Mouse (Mus musculus): ENCODE data around the gene Pde3b. TPM values are rescaled to one million over a fixed set of nuclear protein-coding genes. Genes with fewer than 3 reads are reported as not detected.
"Not testable (repeated sequence)": the region's sequence is repeated elsewhere in the genome, so short reads cannot be mapped to it uniquely, and the experiment has no call there.

Pde3b gene
- 8.0 and 8.5 TPM in 2 replicates for polyA plus RNA-seq (2016; fragmentation: Nextera tagmentation; extraction: Ambion mirVana)

DNA sequence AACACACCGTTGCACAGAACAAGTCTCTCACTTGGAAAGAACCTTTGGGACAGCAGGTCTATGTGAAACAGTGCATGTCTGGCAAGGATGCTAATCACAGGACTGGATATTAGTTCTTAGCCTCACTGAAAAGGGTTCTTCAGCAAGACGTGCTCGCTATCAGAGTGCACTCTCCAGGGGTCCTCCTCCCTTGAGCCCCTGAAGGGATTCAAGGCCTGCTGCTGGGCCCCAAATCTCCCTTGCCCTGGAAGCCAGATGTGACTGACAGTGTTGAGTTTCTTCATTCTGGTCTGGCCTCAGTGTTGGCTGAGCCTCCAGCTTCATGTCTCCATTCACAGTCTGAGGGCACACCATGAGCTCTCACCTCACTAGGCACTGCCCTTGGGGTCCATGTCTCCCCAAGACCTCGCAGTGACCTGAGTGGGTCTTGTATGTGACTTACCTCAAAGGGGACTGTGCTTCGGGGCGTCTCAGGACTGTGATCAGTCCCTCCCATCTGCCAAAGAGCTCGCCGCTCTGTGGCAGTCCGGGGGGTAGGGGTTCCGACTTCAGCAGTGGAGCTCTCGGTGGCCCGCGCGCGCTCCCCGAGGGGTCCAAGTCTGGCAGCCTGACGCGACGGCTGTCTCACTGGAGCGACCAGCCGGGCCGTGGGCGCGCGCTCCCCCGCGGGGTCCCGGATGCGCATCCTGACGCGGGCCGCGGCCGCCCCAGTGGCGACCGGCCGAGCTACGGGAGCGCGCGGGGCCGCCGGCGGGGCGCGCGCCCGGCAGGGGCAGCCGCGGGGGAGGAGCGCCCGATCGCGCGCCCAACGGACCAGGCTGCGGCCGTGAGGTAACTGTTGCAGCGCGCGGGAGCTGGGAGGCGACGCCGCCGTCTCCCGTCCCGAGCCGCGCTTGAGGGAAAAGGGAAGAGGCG is at the start of gene Pde3b:
Gene Pde3b (plus strand): TSS at position 861 of the 915 bp plus-strand sequence.
- H3K4me1 ChIP-seq: peaks cover 39% of the 10 kb centered on the region
- H3K4me3 ChIP-seq: peak within 1 kb of the TSS; percentile 92
- WGBS: under 1% methylated on average over 70 of the region's 70 CpGs
- no peaks in the 10 kb centered on the region for H3K9me3 ChIP-seq (replicated peaks)
- H3K36me3 ChIP-seq: 0 out of 2 replicates have a peak, but pooled peaks cover 5% of the 10 kb centered on the region
- H3K27me3 ChIP-seq (ENCODE audit: low read depth, poor library complexity, severe bottlenecking): peaks cover 6% of the 10 kb centered on the region; the same call in 1 of the 2 replicates
- DNase-seq (ENCODE audit: low spot score): no peak
- peak within 1 kb of the TSS; percentile 97 for H3K27ac ChIP-seq (replicated peaks)

- H3K27me3 ChIP-seq (ENCODE audit: low read depth, poor library complexity, severe bottlenecking): no peaks in the 10 kb centered on the region
- 92% methylated on average over 3 of the region's 3 CpGs for WGBS
- DNase-seq (ENCODE audit: low spot score): no peak
These were observed 13.0 kb upstream of the Pde3b start for GRCm38 (mm10) chr7:114402130-114402529.

GRCm38 (mm10) chr7:114415336-114416020 is 397 bp downstream of the Pde3b start:
- Histone ChIP-seq H3K27me3 (ENCODE audit: low read depth, poor library complexity, severe bottlenecking) (peaks cover 6% of the 10 kb centered on the region; the same call in 1 of the 2 replicates), H3K36me3 (0 out of 2 replicates have a peak, but pooled peaks cover 5% of the 10 kb centered on the region), H3K4me1 (peaks cover 39% of the 10 kb centered on the region), H3K27ac (replicated peaks) (peak overlapping the region; percentile 97), H3K9me3 (replicated peaks) (no peaks in the 10 kb centered on the region), H3K4me3 (peak overlapping the region; percentile 92)
- under 1% methylated on average over 97 of the region's 103 CpGs for WGBS
- peak; percentile 77 for DNase-seq (ENCODE audit: low spot score)

More at GRCm38 (mm10) chr7:114402130-114402529, 13.0 kb upstream of the Pde3b start:
- H3K36me3 ChIP-seq: peaks cover 2% of the 10 kb centered on the region
- 0 out of 2 replicates have a peak, but pooled peaks cover 3% of the 10 kb centered on the region for H3K9me3 ChIP-seq (replicated peaks)
- H3K27ac ChIP-seq (replicated peaks): no peak overlapping the region
- no peak overlapping the region for H3K4me3 ChIP-seq
- no peaks in the 10 kb centered on the region for H3K4me1 ChIP-seq

DNA sequence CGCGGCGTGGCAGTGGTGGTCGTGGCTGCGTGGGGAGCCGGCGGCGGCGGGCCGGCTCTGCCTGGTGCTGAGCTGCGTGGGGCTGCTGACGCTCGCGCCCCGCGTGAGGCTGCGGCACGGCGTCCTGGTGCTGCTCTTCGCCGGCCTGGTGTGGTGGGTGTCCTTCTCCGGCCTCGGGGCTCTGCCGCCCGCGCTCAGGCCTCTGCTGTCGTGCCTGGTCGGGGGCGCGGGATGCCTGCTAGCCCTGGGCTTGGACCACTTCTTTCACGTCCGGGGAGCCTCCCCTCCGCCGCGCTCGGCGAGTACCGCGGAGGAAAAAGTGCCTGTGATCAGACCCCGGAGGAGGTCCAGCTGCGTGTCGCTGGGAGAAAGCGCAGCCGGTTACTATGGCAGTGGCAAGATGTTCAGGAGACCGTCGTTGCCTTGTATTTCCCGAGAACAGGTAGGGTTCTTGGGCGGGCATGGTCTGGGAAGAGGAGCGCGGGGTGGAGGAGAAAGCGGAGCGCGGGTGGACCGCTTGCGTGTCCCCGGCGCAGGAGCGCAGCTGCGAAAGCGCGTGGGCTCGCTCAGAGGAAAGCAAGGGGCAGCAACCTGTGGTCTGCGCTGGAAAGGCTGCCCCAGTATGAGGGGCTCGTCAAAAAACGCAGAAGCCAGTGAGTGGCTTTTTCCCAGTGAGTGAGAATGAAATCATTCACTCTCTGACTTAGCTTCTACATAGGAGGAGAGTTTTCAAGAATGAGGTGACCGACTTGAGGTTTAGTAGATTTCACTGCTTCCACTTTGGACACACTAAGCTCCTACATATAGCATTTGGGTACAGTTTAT is 1.2 kb downstream of the Pde3b start:
- H3K27me3 ChIP-seq (ENCODE audit: low read depth, poor library complexity, severe bottlenecking): peaks cover 6% of the 10 kb centered on the region; the same call in 1 of the 2 replicates
- H3K4me3 ChIP-seq: peak overlapping the region; percentile 92
- WGBS: under 1% methylated on average over 66 of the region's 66 CpGs

GRCm38 (mm10) chr7:114419331-114419730 is 4.2 kb downstream of the Pde3b start:
- DNase-seq (ENCODE audit: low spot score); H3K27me3 ChIP-seq (ENCODE audit: low read depth, poor library complexity, severe bottlenecking); H3K36me3 ChIP-seq; H3K27ac ChIP-seq (replicated peaks); H3K9me3 ChIP-seq (replicated peaks); H3K4me3 ChIP-seq: not testable (repeated sequence)
- peaks cover 34% of the 10 kb centered on the region for H3K4me1 ChIP-seq
- 80% methylated on average over 3 of the region's 3 CpGs for WGBS

More for the DNA sequence above, 1.2 kb downstream of the Pde3b start:
- Histone ChIP-seq H3K9me3 (replicated peaks) (no peaks in the 10 kb centered on the region), H3K36me3 (0 out of 2 replicates have a peak, but pooled peaks cover 5% of the 10 kb centered on the region), H3K4me1 (peaks cover 39% of the 10 kb centered on the region), H3K27ac (replicated peaks) (peak overlapping the region; percentile 97)
- peak; percentile 67 for DNase-seq (ENCODE audit: low spot score)

DNA sequence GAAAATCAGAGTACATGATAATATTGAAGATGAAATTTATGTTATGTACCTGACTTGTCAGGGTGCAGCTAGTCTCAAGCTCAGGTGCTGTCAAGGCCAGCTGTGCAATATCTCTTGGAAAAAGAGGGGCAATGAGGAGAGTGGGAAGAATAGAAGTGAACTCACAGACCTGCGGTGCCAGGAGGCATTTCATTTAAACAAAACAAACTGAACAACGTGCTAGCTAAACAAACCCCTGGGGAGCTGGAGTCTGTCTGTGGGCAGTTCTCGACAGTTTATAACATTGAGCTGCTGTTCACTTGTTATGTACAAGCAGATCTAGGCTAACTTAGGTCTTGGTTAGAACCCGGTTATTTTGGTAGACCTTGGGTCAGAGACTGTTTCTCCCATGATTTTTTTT is 5.8 kb downstream of the Pde3b start:
- WGBS: 65% methylated on average over 4 of the region's 4 CpGs
- DNase-seq (ENCODE audit: low spot score): no peak
- H3K4me3 ChIP-seq: no peak overlapping the region
- no peaks in the 10 kb centered on the region for H3K27me3 ChIP-seq (ENCODE audit: low read depth, poor library complexity, severe bottlenecking)
- no peak overlapping the region for H3K27ac ChIP-seq (replicated peaks)
- peaks cover 29% of the 10 kb centered on the region for H3K4me1 ChIP-seq
- H3K9me3 ChIP-seq (replicated peaks): no peaks in the 10 kb centered on the region
- H3K36me3 ChIP-seq: 0 out of 2 replicates have a peak, but pooled peaks cover 3% of the 10 kb centered on the region

GRCm38 (mm10) chr7:114422224-114422623 is 7.1 kb downstream of the Pde3b start:
- H3K36me3 ChIP-seq: peaks cover 9% of the 10 kb centered on the region
- no peaks in the 10 kb centered on the region for H3K9me3 ChIP-seq (replicated peaks)
- DNase-seq (ENCODE audit: low spot score): no peak
- no peaks in the 10 kb centered on the region for H3K27me3 ChIP-seq (ENCODE audit: low read depth, poor library complexity, severe bottlenecking)
- H3K27ac ChIP-seq (replicated peaks): no peak overlapping the region
- WGBS: 87% methylated on average over 3 of the region's 3 CpGs
- H3K4me3 ChIP-seq: no peak overlapping the region
- H3K4me1 ChIP-seq: peaks cover 16% of the 10 kb centered on the region

GRCm38 (mm10) chr7:114429768-114430167 is 14.7 kb downstream of the Pde3b start:
- Histone ChIP-seq H3K9me3 (replicated peaks) (peaks cover 7% of the 10 kb centered on the region; the same call in 1 of the 2 replicates), H3K27ac (replicated peaks) (no peak overlapping the region), H3K36me3 (peaks cover 16% of the 10 kb centered on the region), H3K4me3 (no peak overlapping the region), H3K4me1 (peaks cover 4% of the 10 kb centered on the region; the same call in 1 of the 2 replicates), H3K27me3 (ENCODE audit: low read depth, poor library complexity, severe bottlenecking) (no peaks in the 10 kb centered on the region)
- DNase-seq (ENCODE audit: low spot score): no peak
- WGBS: 93% methylated on average over 5 of the region's 5 CpGs

DNA sequence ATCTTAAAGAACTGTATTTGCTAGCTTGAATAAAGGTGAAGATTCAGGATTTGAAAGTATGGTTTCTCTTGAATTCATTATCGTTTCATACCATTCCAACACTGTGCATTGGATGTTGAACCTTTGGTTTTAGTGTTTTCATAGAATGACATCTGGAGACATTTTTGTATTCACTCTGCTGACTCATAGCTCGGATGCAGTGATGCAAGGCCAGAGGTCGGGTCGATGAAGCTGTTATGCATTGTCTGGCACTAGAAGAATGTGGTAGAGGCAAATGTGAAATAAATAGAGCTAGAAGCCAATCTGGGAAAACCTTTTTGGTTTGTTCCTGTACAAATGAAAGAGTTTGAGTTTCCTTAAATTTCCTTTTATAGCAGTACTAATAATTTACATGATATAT is 16.9 kb downstream of the Pde3b start:
- Histone ChIP-seq H3K9me3 (replicated peaks) (peaks cover 7% of the 10 kb centered on the region; the same call in 1 of the 2 replicates), H3K27me3 (ENCODE audit: low read depth, poor library complexity, severe bottlenecking) (no peaks in the 10 kb centered on the region), H3K4me1 (peaks cover 4% of the 10 kb centered on the region; the same call in 1 of the 2 replicates), H3K4me3 (no peak overlapping the region), H3K36me3 (peaks cover 13% of the 10 kb centered on the region; the same call in 1 of the 2 replicates), H3K27ac (replicated peaks) (no peak overlapping the region)
- WGBS: 56% methylated on average over 4 of the region's 4 CpGs
- DNase-seq (ENCODE audit: low spot score): no peak

DNA sequence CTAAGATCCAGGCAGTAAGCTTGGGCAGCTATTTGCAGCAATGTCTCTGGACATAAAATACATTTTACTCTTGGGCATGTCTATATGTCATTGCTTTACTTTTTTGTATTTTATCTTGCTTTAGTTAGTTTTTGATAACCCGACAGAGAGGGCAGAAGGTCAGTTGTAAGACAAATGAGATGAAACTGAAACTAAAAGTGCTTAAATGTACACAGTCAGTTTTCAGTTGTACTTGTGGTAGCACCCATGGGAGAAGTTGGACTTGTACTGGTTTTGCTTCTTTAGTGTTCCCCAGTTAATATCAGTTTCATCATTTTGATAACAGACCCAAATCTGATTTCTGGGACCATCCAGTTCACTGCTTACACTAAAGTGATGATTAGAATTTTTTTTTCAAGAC is 24.6 kb downstream of the Pde3b start:
- H3K9me3 ChIP-seq (replicated peaks): no peaks in the 10 kb centered on the region
- no peaks in the 10 kb centered on the region for H3K36me3 ChIP-seq
- WGBS: 95% methylated on average over 1 of the region's 1 CpGs
- no peaks in the 10 kb centered on the region for H3K4me1 ChIP-seq
- no peak overlapping the region for H3K4me3 ChIP-seq
- no peak overlapping the region for H3K27ac ChIP-seq (replicated peaks)
- H3K27me3 ChIP-seq (ENCODE audit: low read depth, poor library complexity, severe bottlenecking): no peaks in the 10 kb centered on the region
- DNase-seq (ENCODE audit: low spot score): no peak

- H3K27ac ChIP-seq (replicated peaks): no peak overlapping the region
- H3K4me3 ChIP-seq: no peak overlapping the region
- H3K9me3 ChIP-seq (replicated peaks): no peaks in the 10 kb centered on the region
- no peaks in the 10 kb centered on the region for H3K36me3 ChIP-seq
- WGBS: 89% methylated on average over 1 of the region's 1 CpGs
- H3K4me1 ChIP-seq: no peaks in the 10 kb centered on the region
- H3K27me3 ChIP-seq (ENCODE audit: low read depth, poor library complexity, severe bottlenecking): no peaks in the 10 kb centered on the region
- no peak for DNase-seq (ENCODE audit: low spot score)
These were observed 25.4 kb downstream of the Pde3b start for GRCm38 (mm10) chr7:114440494-114440893.

GRCm38 (mm10) chr7:114452876-114453275 is 37.8 kb downstream of the Pde3b start:
- no peak for DNase-seq (ENCODE audit: low spot score)
- H3K4me3 ChIP-seq: no peak overlapping the region
- no peaks in the 10 kb centered on the region for H3K9me3 ChIP-seq (replicated peaks)
- no peaks in the 10 kb centered on the region for H3K4me1 ChIP-seq
- H3K27me3 ChIP-seq (ENCODE audit: low read depth, poor library complexity, severe bottlenecking): no peaks in the 10 kb centered on the region
- WGBS: 61% methylated on average over 3 of the region's 3 CpGs
- no peak overlapping the region for H3K27ac ChIP-seq (replicated peaks)
- peaks cover 2% of the 10 kb centered on the region for H3K36me3 ChIP-seq
